Mouse (Mus musculus) bone marrow macrophage, adult 2 months (primary cell): ENCODE measurements at regions not wholly inside any gene's neighbourhood (a gene's known extent, or its start where the extent isn't known, plus 50 kb on each side); places are given as distances from the start of the nearest gene placed in this dataset.

Experiments used
- CTCF ChIP-seq: IDR thresholded peaks from 2 replicates; pipeline ENCODE4 v1.5.1; 2012; ENCODE audit warnings: low read depth, mild to moderate bottlenecking, low read length, moderate library complexity
- POLR2A ChIP-seq: IDR thresholded peaks from 2 replicates; pipeline ENCODE4 v1.6.1; 2012; ENCODE audit warnings: mild to moderate bottlenecking, low read depth, low read length, borderline replicate concordance

DNA sequence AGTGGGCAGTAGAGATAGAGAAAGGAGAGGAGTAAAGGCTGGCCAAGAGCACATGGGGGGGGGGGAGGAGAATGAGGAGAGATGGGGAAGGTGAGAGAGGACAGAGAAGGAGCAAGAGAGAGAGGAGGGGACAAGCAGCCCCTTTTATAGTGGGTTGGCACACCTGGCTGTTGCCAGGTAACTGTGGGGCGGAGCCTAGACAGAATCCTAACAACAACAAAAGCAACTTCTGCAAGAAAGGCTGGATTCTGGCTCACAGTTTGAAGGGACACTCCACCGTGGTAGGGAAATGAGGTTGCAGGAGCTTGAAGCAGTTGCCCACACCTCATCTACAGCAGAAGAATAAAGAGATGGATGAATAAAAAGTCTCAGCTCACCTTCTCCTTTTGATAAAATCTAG lies 115.1 kb upstream of the Rhobtb1 start:
- no peak for TF ChIP-seq POLR2A
- no peak for TF ChIP-seq CTCF
